Mouse (Mus musculus) stomach, embryonic 15.5 days (tissue): ENCODE measurements around the gene Olfr824. TPM values are rescaled to one million over a fixed set of nuclear protein-coding genes. Genes with fewer than 3 reads are reported as not detected.
"Not testable (repeated sequence)": the region's sequence is repeated elsewhere in the genome, so short reads cannot be mapped to it uniquely, and the experiment has no call there.

ENCODE experiments used
- ATAC-seq: fragments of 200-750 bp; cut with Nextera tagmentation; 2 replicates; pipeline ENCODE4 v1.8.0; 2017; ENCODE audit warnings: low read depth, moderate number of reproducible peaks, moderate TSS enrichment; ENCODE audit not compliant: insufficient read depth, low FRiP score
- H3K27ac ChIP-seq: fragments of 300-500 bp; sonication (generic); 2 replicates; pipeline ENCODE4 v1.5.1; 2015; ENCODE audit warnings: mild to moderate bottlenecking, inconsistent platforms
- H3K27me3 ChIP-seq: fragments of 300-500 bp; sonication (generic); replicated peaks from 2 replicates; pipeline ENCODE4 v1.6.1; 2015; ENCODE audit warnings: inconsistent platforms
- H3K36me3 ChIP-seq: fragments of 300-500 bp; sonication (generic); 2 replicates; pipeline ENCODE4 v1.6.1; 2015; ENCODE audit warnings: inconsistent platforms
- H3K4me1 ChIP-seq: fragments of 300-500 bp; sonication (generic); 2 replicates; pipeline ENCODE4 v1.6.1; 2015; ENCODE audit warnings: inconsistent platforms
- H3K4me2 ChIP-seq: fragments of 300-500 bp; sonication (generic); 2 replicates; pipeline ENCODE4 v1.6.1; 2015; ENCODE audit warnings: mild to moderate bottlenecking, inconsistent platforms
- H3K4me3 ChIP-seq: fragments of 300-500 bp; sonication (generic); replicated peaks from 2 replicates; pipeline ENCODE4 v1.5.1; 2015; ENCODE audit warnings: inconsistent platforms
- H3K9ac ChIP-seq: fragments of 300-500 bp; sonication (generic); 2 replicates; pipeline ENCODE4 v1.6.1; 2015; ENCODE audit warnings: inconsistent platforms
- H3K9me3 ChIP-seq: fragments of 300-500 bp; sonication (generic); 2 replicates; pipeline ENCODE4 v1.6.1; 2016; ENCODE audit warnings: inconsistent platforms
- WGBS: fragments of 180-500 bp; shearing (Covaris S2); methylation state at CpG from one replicate; pipeline ENCODE4 v1.1.7; 2015; 5-methylcytosine and 5-hydroxymethylcytosine counted together
- polyA plus RNA-seq: library from polyadenylated mRNA; unstranded; fragments of >200 nt; fragmentation: Nextera tagmentation; extraction: Ambion mirVana; gene quantifications from 2 replicates; pipeline ENCODE4 v1.2.1, GENCODE M21; 2015

The Olfr824 gene
- polyA plus RNA-seq: not detected in 2 replicates

DNA sequence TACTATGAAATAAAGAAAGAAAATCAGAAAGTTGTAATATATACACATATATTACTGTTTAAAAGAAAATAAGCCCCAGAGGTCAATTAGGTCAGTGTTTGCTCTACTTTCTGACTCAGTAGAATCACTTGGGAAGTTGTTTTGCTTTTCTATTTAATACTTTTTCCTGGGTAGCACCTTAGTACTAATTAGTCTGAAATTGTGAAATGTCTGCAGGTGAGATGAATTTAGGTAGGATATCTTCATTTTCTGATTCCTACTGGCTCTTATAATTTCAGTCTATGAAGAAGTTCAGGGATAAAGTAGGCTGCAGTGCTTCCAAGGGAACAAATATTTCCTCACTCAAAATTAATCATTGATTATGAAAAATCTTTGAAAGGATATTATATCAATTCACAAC is at the start of gene Olfr824:
Olfr824 (minus strand) TSS at position 101 of the 400 bp plus-strand sequence.
- not testable (repeated sequence) for H3K4me3 ChIP-seq, H3K27me3 ChIP-seq, H3K4me1 ChIP-seq, H3K9ac ChIP-seq, H3K27ac ChIP-seq, H3K4me2 ChIP-seq, H3K9me3 ChIP-seq, H3K36me3 ChIP-seq, ATAC-seq

DNA sequence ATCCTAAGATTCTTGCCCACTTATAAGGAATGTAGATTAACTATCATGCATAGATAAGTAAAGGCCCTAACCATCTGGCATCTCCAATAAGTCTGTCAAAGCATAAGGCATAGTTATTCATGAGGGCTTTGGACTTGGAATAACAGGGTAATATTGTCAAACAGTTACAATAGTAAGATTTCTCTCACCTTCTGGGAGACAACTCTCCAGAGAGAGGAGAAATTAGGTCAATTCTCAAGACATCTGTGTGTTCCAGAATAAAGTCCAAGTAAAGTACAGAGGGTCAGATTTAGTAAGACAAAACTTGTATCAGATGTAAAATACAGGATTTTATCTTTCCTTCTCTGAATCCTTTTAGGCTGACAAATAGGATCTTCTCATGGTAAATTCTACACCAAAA is 36.9 kb upstream of the Olfr824 start, which contains the start of gene Olfr825:
Olfr825 (minus strand) TSS at position 101 of the 400 bp plus-strand sequence.
- no peak for ATAC-seq
- H3K9ac ChIP-seq: no peak within 1 kb of the TSS
- H3K9me3 ChIP-seq: no peaks in the 10 kb centered on the region
- H3K27ac ChIP-seq: no peak within 1 kb of the TSS
- H3K4me3 ChIP-seq: no peak within 1 kb of the TSS
- H3K36me3 ChIP-seq: no peaks in the 10 kb centered on the region
- no peaks in the 10 kb centered on the region for H3K27me3 ChIP-seq
- H3K4me2 ChIP-seq: no peak within 1 kb of the TSS
- no peaks in the 10 kb centered on the region for H3K4me1 ChIP-seq

DNA sequence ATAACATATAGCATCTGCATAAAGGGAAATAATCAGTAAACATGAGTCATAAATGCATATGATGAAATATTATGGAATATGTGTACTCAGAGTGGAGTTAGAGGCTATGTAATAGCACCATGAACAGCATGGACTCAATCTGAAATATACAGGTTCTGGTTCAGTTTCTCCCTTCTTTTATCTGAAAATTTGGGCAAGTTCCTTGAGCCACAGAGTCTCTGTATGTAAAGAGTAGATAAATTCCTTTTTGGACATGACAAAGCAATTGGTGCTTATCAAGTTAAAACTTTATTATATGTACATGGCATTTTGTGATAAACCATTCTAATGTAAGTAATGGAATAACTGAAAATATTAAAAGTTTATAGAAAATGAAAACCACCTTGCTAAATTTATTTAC is 35.4 kb upstream of the Olfr824 start:
- Histone ChIP-seq H3K4me3 (no peak overlapping the region), H3K9ac (no peak overlapping the region), H3K27ac (no peak overlapping the region), H3K4me2 (no peak overlapping the region), H3K27me3 (no peaks in the 10 kb centered on the region), H3K9me3 (no peaks in the 10 kb centered on the region), H3K36me3 (no peaks in the 10 kb centered on the region), H3K4me1 (no peaks in the 10 kb centered on the region)
- no peak for ATAC-seq

DNA sequence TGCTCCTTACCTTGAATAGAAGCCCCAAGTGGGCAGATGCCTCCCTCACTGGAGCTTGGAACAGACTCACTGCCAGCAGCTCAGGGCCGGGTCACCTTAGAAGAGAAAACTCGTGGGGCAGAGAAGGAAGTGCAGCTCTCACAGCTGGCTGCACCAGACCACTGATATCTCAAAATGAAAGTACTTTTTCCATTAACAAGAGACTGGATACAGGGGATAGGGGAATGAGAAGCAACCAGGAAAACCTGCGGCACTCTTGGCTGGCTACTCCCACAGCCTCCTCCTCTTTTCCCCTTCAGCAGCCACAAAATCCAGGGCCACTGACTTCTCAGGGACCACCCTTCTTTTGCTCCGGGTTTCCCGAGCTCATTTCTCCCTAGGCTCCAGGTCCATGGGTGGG is 14.3 kb upstream of the Olfr824 start:
- H3K27me3 ChIP-seq: no peaks in the 10 kb centered on the region
- no peak overlapping the region for H3K4me3 ChIP-seq
- H3K4me1 ChIP-seq: no peaks in the 10 kb centered on the region
- ATAC-seq: no peak
- no peak overlapping the region for H3K4me2 ChIP-seq
- H3K36me3 ChIP-seq: no peaks in the 10 kb centered on the region
- no peak overlapping the region for H3K9ac ChIP-seq
- no peak overlapping the region for H3K27ac ChIP-seq
- H3K9me3 ChIP-seq: no peaks in the 10 kb centered on the region
- 70% methylated on average over 5 of the region's 5 CpGs for whole genome bisulfite sequencing

DNA sequence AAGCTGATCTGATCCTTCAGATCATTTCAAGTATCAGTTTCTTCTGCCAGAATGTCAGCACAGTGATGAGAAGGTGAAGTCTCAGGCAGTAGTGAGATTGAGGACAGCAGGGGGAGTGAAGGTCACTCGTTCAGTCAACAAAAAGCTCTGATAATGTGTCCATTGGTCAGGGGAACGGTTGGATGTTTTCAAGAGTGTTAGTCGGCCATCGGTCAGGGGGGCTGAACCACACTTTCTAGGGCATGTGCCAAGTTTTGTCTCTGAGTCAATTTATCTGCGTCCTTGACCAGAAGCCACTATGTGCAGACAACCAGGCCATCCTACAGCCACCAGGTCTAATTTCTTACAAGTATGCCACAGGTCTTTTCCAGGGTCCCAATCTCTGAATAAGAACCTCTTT is 12.7 kb upstream of the Olfr824 start:
- not testable (repeated sequence) for ATAC-seq, H3K4me3 ChIP-seq
- WGBS: 71% methylated on average over 5 of the region's 5 CpGs

DNA sequence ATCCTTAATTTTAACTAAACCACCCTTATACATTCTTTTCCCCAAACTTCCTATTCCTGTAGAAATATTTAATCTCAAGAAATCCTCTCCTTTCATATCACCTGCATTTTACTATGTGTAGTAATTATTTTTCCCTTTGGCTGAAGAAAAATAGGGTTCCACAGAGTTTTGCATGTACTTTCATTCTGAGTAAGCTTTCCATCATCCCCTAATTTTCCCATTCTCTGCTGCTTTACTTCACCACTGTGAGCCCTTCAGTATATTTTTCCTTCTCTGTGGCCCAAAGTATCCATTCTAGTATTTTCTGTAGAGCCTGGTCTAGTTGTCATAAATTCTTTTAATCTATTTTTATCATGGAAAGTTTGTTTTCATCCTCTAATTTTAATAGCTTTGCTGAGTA is 5.0 kb upstream of the Olfr824 start:
- no peak overlapping the region for H3K4me2 ChIP-seq

More for the DNA sequence above, 12.7 kb upstream of the Olfr824 start:
- H3K4me2 ChIP-seq, H3K27me3 ChIP-seq, H3K9ac ChIP-seq, H3K36me3 ChIP-seq, H3K9me3 ChIP-seq, H3K27ac ChIP-seq, H3K4me1 ChIP-seq: not testable (repeated sequence)

DNA sequence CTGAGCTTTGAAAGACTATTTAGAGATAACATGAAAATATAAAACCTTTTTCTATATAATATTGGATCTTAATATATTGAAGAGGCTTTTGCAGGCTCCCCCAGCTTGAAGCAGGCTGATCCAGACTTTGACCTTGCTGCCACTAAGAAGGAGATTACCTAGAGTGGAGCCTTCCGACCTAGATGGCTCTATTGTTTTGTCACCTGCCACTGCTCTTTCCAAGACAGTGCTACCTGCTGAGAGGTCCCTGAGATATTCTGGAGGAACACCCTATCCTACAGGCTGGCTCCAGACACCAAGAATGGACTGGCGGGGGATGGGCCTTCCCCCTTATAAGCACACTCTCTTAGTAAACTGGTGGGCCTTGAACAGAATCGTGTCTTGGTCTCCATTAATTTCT is 13.8 kb downstream of the Olfr824 start:
- not testable (repeated sequence) for H3K9me3 ChIP-seq, H3K4me3 ChIP-seq, H3K27me3 ChIP-seq, ATAC-seq, H3K9ac ChIP-seq, H3K27ac ChIP-seq, H3K4me1 ChIP-seq, H3K36me3 ChIP-seq, H3K4me2 ChIP-seq
- WGBS: 55% methylated on average over 3 of the region's 3 CpGs

More for the DNA sequence above, 5.0 kb upstream of the Olfr824 start:
- Histone ChIP-seq H3K36me3 (no peaks in the 10 kb centered on the region), H3K27me3 (no peaks in the 10 kb centered on the region), H3K4me1 (no peaks in the 10 kb centered on the region), H3K9me3 (no peaks in the 10 kb centered on the region), H3K9ac (no peak overlapping the region), H3K27ac (no peak overlapping the region), H3K4me3 (no peak overlapping the region)
- ATAC-seq: no peak

DNA sequence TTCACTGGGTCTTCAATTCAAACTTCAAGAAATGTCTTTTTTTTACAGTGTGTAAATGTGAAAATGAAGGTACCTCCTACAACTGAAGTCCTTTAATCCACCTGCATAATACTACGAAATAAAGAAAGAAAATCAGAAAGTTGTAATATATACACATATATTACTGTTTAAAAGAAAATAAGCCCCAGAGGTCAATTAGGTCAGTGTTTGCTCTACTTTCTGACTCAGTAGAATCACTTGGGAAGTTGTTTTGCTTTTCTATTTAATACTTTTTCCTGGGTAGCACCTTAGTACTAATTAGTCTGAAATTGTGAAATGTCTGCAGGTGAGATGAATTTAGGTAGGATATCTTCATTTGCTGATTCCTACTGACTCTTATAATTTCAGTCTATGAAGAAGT is 14.5 kb downstream of the Olfr824 start, which contains the start of gene Olfr823:
Olfr823 (minus strand) TSS at position 101 of the 400 bp plus-strand sequence.
- ATAC-seq, H3K4me1 ChIP-seq, H3K36me3 ChIP-seq, H3K4me3 ChIP-seq, H3K27me3 ChIP-seq, H3K4me2 ChIP-seq, H3K9me3 ChIP-seq, H3K9ac ChIP-seq, H3K27ac ChIP-seq: not testable (repeated sequence)
- WGBS: 66% methylated on average over 1 of the region's 1 CpGs

DNA sequence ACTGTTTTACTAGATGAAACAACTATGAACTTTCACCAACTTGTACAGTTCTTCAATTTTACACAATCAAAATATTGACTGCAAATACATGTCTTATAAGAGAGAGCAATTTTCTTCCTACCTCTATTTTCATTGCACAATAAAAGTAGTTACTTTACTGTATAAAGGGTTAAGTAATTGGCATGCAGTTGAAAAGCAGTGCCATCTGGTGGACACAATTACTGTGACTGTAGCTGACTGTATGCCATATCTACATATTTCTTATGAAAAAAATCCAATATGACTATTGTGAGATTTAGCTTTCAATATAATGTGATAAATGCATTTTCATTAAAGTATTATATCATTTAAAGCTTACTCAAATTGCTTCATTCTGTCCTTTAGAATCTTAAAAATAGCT is 33.7 kb downstream of the Olfr824 start:
- no peaks in the 10 kb centered on the region for H3K4me1 ChIP-seq
- H3K4me2 ChIP-seq: no peak overlapping the region
- H3K9ac ChIP-seq: no peak overlapping the region
- H3K27ac ChIP-seq: no peak overlapping the region
- H3K27me3 ChIP-seq: no peaks in the 10 kb centered on the region
- H3K36me3 ChIP-seq: no peaks in the 10 kb centered on the region
- no peaks in the 10 kb centered on the region for H3K9me3 ChIP-seq
- H3K4me3 ChIP-seq: no peak overlapping the region
- ATAC-seq: no peak

DNA sequence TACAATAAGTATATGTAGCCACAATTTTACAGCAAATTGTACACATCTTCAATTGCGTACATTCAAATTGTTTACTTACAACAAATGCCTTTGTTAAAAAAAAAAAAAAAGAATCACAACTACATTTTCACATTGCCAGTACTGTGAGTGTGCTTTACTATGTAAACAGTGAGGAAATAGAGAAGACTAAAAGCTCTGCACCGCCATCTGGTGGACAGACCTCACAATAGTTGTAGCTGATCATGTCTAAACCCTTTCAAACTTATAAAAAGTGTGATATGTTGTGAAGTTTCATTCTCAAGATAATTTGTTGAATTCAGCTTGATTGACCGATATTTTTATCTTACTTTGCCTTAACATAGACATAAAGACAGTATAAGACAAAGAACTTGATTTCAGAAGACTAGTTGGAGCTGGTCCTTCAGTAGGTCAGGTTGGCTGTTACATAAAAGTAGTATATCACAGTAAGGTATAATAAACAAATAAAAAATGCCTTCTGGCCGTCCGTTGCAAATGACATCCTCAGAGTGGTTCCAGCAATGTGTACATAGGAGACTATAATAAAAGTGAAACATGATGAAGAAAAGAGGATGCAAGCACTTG is 36.9 kb downstream of the Olfr824 start:
- no peaks in the 10 kb centered on the region for H3K9me3 ChIP-seq
- H3K36me3 ChIP-seq: no peaks in the 10 kb centered on the region
- 12% methylated on average over 5 of the region's 5 CpGs for WGBS
- H3K4me2 ChIP-seq: no peak overlapping the region
- H3K27me3 ChIP-seq: no peaks in the 10 kb centered on the region
- no peaks in the 10 kb centered on the region for H3K4me1 ChIP-seq
- H3K4me3 ChIP-seq: no peak overlapping the region
- no peak overlapping the region for H3K9ac ChIP-seq
- no peak for ATAC-seq
- no peak overlapping the region for H3K27ac ChIP-seq

Other genes with a start within 250 kb of the Olfr824 start
- gene Olfr815, start 224.1 kb downstream of the Olfr824 start, polyA plus RNA-seq: not detected in 2 replicates
- gene Olfr816, start 214.4 kb downstream of the Olfr824 start, polyA plus RNA-seq: not detected in 2 replicates
- gene Olfr818, start 180.9 kb downstream of the Olfr824 start, polyA plus RNA-seq: not detected in 2 replicates
- gene Olfr819, start 162.7 kb downstream of the Olfr824 start, polyA plus RNA-seq: not detected in 2 replicates
- gene Olfr247, start 153.9 kb downstream of the Olfr824 start, polyA plus RNA-seq: not detected in 2 replicates
- not detected in 2 replicates for gene Gm10310, start 144.9 kb downstream of the Olfr824 start, polyA plus RNA-seq
- gene Olfr820, start 117.4 kb downstream of the Olfr824 start, polyA plus RNA-seq: not detected in 2 replicates
- gene Olfr821, start 99.7 kb downstream of the Olfr824 start, polyA plus RNA-seq: not detected in 2 replicates
- not detected in 2 replicates for gene Olfr822, start 58.8 kb downstream of the Olfr824 start, polyA plus RNA-seq
- gene Olfr823, start 14.6 kb downstream of the Olfr824 start, polyA plus RNA-seq: not detected in 2 replicates
- gene Olfr825, start 36.8 kb upstream of the Olfr824 start, polyA plus RNA-seq: not detected in 2 replicates
- gene Olfr826, start 54.2 kb upstream of the Olfr824 start, polyA plus RNA-seq: not detected in 2 replicates
- gene Olfr827, start 84.4 kb upstream of the Olfr824 start, polyA plus RNA-seq: not detected in 2 replicates
- 0.08 and 0.13 TPM in 2 replicates for gene Neurod4, start 150.2 kb upstream of the Olfr824 start, polyA plus RNA-seq
- gene Tespa1, start 192.9 kb upstream of the Olfr824 start, polyA plus RNA-seq: 0.64 and 1.0 TPM in 2 replicates